10 mouse cellular contexts compared by ENCODE assay signal in the genomic region with DNA sequence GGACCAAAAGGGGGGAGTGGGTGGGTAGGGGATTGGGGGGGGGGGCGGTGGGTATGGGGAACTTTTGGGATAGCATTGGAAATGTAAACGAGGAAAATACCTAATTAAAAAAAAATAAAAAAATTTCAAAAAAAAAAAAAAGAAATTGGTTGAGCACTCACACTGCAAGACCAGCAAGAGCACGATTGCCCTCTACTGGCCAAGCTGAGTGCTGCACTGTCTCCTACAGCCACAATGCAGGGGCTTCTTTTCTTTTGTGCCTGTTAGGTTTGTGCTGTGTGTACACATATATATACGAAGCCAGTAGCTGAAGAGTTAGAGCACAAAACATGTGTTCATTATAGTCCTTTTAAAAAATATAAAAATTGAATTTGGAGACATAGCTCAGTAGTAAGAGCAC. TPM values are rescaled to one million over a fixed set of nuclear protein-coding genes. Genes with fewer than 3 reads are reported as not detected.
DNase-seq lines count a peak whose midpoint lies in the region; ATAC-seq lines count a peak whose summit lies in the region.
"Had no signal": no experiment of that assay in that cellular context is flagged by ENCODE, and none has a peak within 500 bp of the region (broad histone marks: within the 10 kb centered on the region; RNA-seq: fewer than 3 reads in every experiment).

No protein-coding gene starts in this region.

- ATAC-seq in hindbrain, embryonic 11.5 days (ENCODE audit: low FRiP score), result no peak
- ATAC-seq in hindbrain, embryonic 12.5 days (ENCODE audit: low FRiP score), result no peak
- no peak for ATAC-seq in monocyte, adult 5-6 weeks (replicated peaks; ENCODE audit: insufficient number of reproducible peaks, low FRiP score, low TSS enrichment, poor library complexity, severe bottlenecking)

- no peaks in the 10 kb centered on the region for H3K9me3 ChIP-seq in hindbrain, embryonic 11.5 days (ENCODE audit: control insufficient read depth, low read length)
- no peaks in the 10 kb centered on the region for H3K9me3 ChIP-seq in hindbrain, embryonic 12.5 days (replicated peaks)

- no peaks in the 10 kb centered on the region for H3K27me3 ChIP-seq in hindbrain, embryonic 11.5 days (ENCODE audit: control insufficient read depth, insufficient read depth, low read length)
- H3K27me3 ChIP-seq in hindbrain, embryonic 12.5 days, result no peaks in the 10 kb centered on the region

- no peaks in the 10 kb centered on the region for H3K4me1 ChIP-seq in hindbrain, embryonic 11.5 days (replicated peaks; ENCODE audit: control insufficient read depth, insufficient read depth, low read length)
- H3K4me1 ChIP-seq in hindbrain, embryonic 12.5 days, result no peaks in the 10 kb centered on the region

- 36% methylated on average over 3 of the region's 4 CpGs for WGBS in hindbrain, embryonic 11.5 days
- WGBS in hindbrain, embryonic 12.5 days, result 21% methylated on average over 3 of the region's 4 CpGs

- no peak overlapping the region for H3K9ac ChIP-seq in hindbrain, embryonic 11.5 days (ENCODE audit: low read depth, low read length)
- no peak overlapping the region for H3K9ac ChIP-seq in hindbrain, embryonic 12.5 days

- peak; percentile 60 for DNase-seq in hindbrain, embryonic 11.5 days (ENCODE audit: low spot score)
- DNase-seq in thymus, postnatal 14 days, result peak; percentile 9
- DNase-seq in thymus, postnatal 0 days (ENCODE audit: low spot score), result no peak
- DNase-seq in cerebellum, postnatal 10 days, result peak; percentile 50 to 52
- DNase-seq in left cerebral cortex, postnatal 10 days (ENCODE audit: extremely low spot score in 1 of 2, low spot score in 2 of 2), result peak; percentile 1 to 26
- peak; percentile 32 to 35 for DNase-seq in right cerebral cortex, adult 2 months (ENCODE audit: low spot score in 2 of 2)

- H3K4me3 ChIP-seq in hindbrain, embryonic 11.5 days (ENCODE audit: low read depth, low read length), result no peak overlapping the region
- H3K4me3 ChIP-seq in hindbrain, embryonic 12.5 days, result no peak overlapping the region

- no peaks in the 10 kb centered on the region for H3K36me3 ChIP-seq in hindbrain, embryonic 11.5 days (ENCODE audit: control insufficient read depth, insufficient read depth, low read length)
- H3K36me3 ChIP-seq in hindbrain, embryonic 12.5 days, result no peaks in the 10 kb centered on the region

- no peak overlapping the region for H3K4me2 ChIP-seq in hindbrain, embryonic 11.5 days (replicated peaks; ENCODE audit: low read depth, low read length)
- no peak overlapping the region for H3K4me2 ChIP-seq in hindbrain, embryonic 12.5 days (replicated peaks)

- no peak overlapping the region for H3K27ac ChIP-seq in hindbrain, embryonic 11.5 days (ENCODE audit: low read depth, low read length)
- no peak overlapping the region for H3K27ac ChIP-seq in hindbrain, embryonic 12.5 days

- intact Hi-C loops in left cerebral cortex, postnatal 10 days (cut with DNase I), result no loop called here

RNA-seq across cellular contexts. Expression of a gene that starts 55.6 kb away (rescaled TPM):
- not detected in 2 replicates for polyA plus RNA-seq in hindbrain, embryonic 11.5 days (2014; fragmentation: Nextera tagmentation; extraction: Ambion mirVana)
- polyA plus RNA-seq in hindbrain, embryonic 12.5 days (2016; fragmentation: Nextera tagmentation; extraction: Ambion mirVana), result not detected in 2 replicates
- polyA plus RNA-seq in thymus, postnatal 0 days (2015; fragmentation: Nextera tagmentation; extraction: Ambion mirVana), result 0.14 and 0.63 TPM in 2 replicates
- not detected for total RNA-seq in left cerebral cortex, postnatal 10 days (2021)
- total RNA-seq in monocyte, adult 5-6 weeks (2017), result not detected in 3 replicates
- polyA plus RNA-seq: large intestine, adult 2 months; neural tube, embryonic 14.5 days had no signal
